Mouse (Mus musculus): Measurements from ENCODE around the gene Dclk3.

- TF ChIP-seq CTCF (IDR thresholded peaks at IDR 0.05; ENCODE audit: low read depth, low read length): peak; percentile 99
- TF ChIP-seq POLR2A (IDR thresholded peaks at IDR 0.05; ENCODE audit: extremely low read depth, insufficient read depth, low read length): no peak
Observed at GRCm38 (mm10) chr9:111497074-111497811, 58.4 kb downstream of the Dclk3 start.

Measured in liver, adult 2 months (tissue).